In genomic region chr5:72203734-72204073, GRCm38 (mm10) we compare ENCODE assay signal across 8 mouse cellular contexts. TPM values are rescaled to one million over a fixed set of nuclear protein-coding genes. Genes with fewer than 3 reads are reported as not detected.
DNase-seq lines count a peak whose midpoint lies in the region; ATAC-seq and TF ChIP-seq lines count a peak whose summit lies in the region.

No protein-coding gene starts in this region.

- H3K9ac ChIP-seq in kidney, postnatal 0 days (ENCODE audit: low read depth, low read length): peak overlapping the region; percentile 66
- peak overlapping the region; percentile 67 for H3K9ac ChIP-seq in embryonic facial prominence, embryonic 13.5 days
- H3K9ac ChIP-seq in intestine, embryonic 14.5 days (ENCODE audit: low read length): peak overlapping the region; percentile 33

- H3ac ChIP-seq in myocyte (ENCODE audit: control insufficient read depth, insufficient read length): no peak overlapping the region

- WGBS in kidney, postnatal 0 days: 6% methylated on average over 10 of the region's 10 CpGs
- 6% methylated on average over 10 of the region's 10 CpGs for WGBS in embryonic facial prominence, embryonic 13.5 days
- 8% methylated on average over 10 of the region's 10 CpGs for WGBS in intestine, embryonic 14.5 days

- no peaks in the 10 kb centered on the region for H3K79me2 ChIP-seq in myocyte (ENCODE audit: control insufficient read depth, insufficient read depth)

- H3K27me3 ChIP-seq in kidney, postnatal 0 days (ENCODE audit: insufficient read depth, low read length): no peaks in the 10 kb centered on the region
- no peaks in the 10 kb centered on the region for H3K27me3 ChIP-seq in embryonic facial prominence, embryonic 13.5 days
- H3K27me3 ChIP-seq in intestine, embryonic 14.5 days (replicated peaks; ENCODE audit: control insufficient read depth, insufficient read depth, low read length): no peaks in the 10 kb centered on the region
- H3K27me3 ChIP-seq in myocyte (ENCODE audit: control insufficient read depth, insufficient read depth, insufficient read length): no peaks in the 10 kb centered on the region

- peak overlapping the region; percentile 74 for H3K4me3 ChIP-seq in kidney, postnatal 0 days (replicated peaks; ENCODE audit: low read depth, low read length)
- peak overlapping the region; percentile 55 for H3K4me3 ChIP-seq in embryonic facial prominence, embryonic 13.5 days
- H3K4me3 ChIP-seq in intestine, embryonic 14.5 days (ENCODE audit: low read depth, low read length): peak overlapping the region; percentile 47
- H3K4me3 ChIP-seq in myocyte: peak overlapping the region; percentile 60

- H3K27ac ChIP-seq in kidney, postnatal 0 days: peak overlapping the region; percentile 68
- H3K27ac ChIP-seq in embryonic facial prominence, embryonic 13.5 days: no peak overlapping the region
- H3K27ac ChIP-seq in intestine, embryonic 14.5 days (ENCODE audit: low read depth): no peak overlapping the region

- ATAC-seq in kidney, postnatal 0 days (replicated peaks; ENCODE audit: low FRiP score, low read depth): no peak
- ATAC-seq in embryonic facial prominence, embryonic 13.5 days (ENCODE audit: insufficient number of reproducible peaks, insufficient read depth, low FRiP score, low TSS enrichment, low read depth): no peak
- ATAC-seq in intestine, embryonic 14.5 days (replicated peaks; ENCODE audit: low FRiP score, low TSS enrichment, low read depth): no peak

- TF ChIP-seq POLR2A in myocyte (IDR thresholded peaks at IDR 0.05; ENCODE audit: insufficient read length, low read depth): no peak

- intact Hi-C loops in left cerebral cortex, postnatal 25 days (cut with DNase I): loop anchor here (5.0 kb wide), 1 partner anchor 354 kb away; the partner anchor contains the start of gene Nfxl1

- no peaks in the 10 kb centered on the region for H3K9me3 ChIP-seq in kidney, postnatal 0 days (replicated peaks; ENCODE audit: low read length)
- no peaks in the 10 kb centered on the region for H3K9me3 ChIP-seq in embryonic facial prominence, embryonic 13.5 days
- no peaks in the 10 kb centered on the region for H3K9me3 ChIP-seq in intestine, embryonic 14.5 days (ENCODE audit: control insufficient read depth, low read length)

- H3K4me2 ChIP-seq in kidney, postnatal 0 days (ENCODE audit: low read length): peak overlapping the region; percentile 93
- H3K4me2 ChIP-seq in embryonic facial prominence, embryonic 13.5 days: peak overlapping the region; percentile 71
- H3K4me2 ChIP-seq in intestine, embryonic 14.5 days (ENCODE audit: low read length): peak overlapping the region; percentile 78
- peak overlapping the region; percentile 94 for H3K4me2 ChIP-seq in myocyte (ENCODE audit: low read depth)

- H3K4me1 ChIP-seq in kidney, postnatal 0 days (replicated peaks; ENCODE audit: insufficient read depth, low read length): no peaks in the 10 kb centered on the region; the same call in 1 of the 2 replicates
- peaks cover 17% of the 10 kb centered on the region for H3K4me1 ChIP-seq in embryonic facial prominence, embryonic 13.5 days
- H3K4me1 ChIP-seq in intestine, embryonic 14.5 days (replicated peaks; ENCODE audit: control insufficient read depth, insufficient read depth, low read length): no peaks in the 10 kb centered on the region

- DNase-seq in kidney, postnatal 0 days (ENCODE audit: low spot score): peak; percentile 46
- DNase-seq in kidney, adult 9 months: no peak
- DNase-seq in intestine, embryonic 14.5 days (ENCODE audit: low spot score): no peak
- DNase-seq in adrenal gland, adult 18-20 months (ENCODE audit: low spot score in 2 of 2): no peak
- no peak for DNase-seq in cerebellum, postnatal 25 days
- DNase-seq in left cerebral cortex, postnatal 25 days (ENCODE audit: low spot score in 2 of 2): no peak

- no peaks in the 10 kb centered on the region for H3K36me3 ChIP-seq in kidney, postnatal 0 days (ENCODE audit: insufficient read depth, low read length)
- no peaks in the 10 kb centered on the region for H3K36me3 ChIP-seq in embryonic facial prominence, embryonic 13.5 days
- H3K36me3 ChIP-seq in intestine, embryonic 14.5 days (ENCODE audit: control insufficient read depth, insufficient read depth, low read length): no peaks in the 10 kb centered on the region
- no peaks in the 10 kb centered on the region for H3K36me3 ChIP-seq in myocyte (ENCODE audit: control insufficient read depth, insufficient read depth)

- TF ChIP-seq CTCF in kidney, postnatal 0 days (IDR thresholded peaks at IDR 0.05; ENCODE audit: low read depth): no peak

TF ChIP-seq in myocyte, 11 proteins besides CTCF, POLR2A, EP300 and RAD21:
- no peak for TF ChIP-seq E2F4 (IDR thresholded peaks at IDR 0.05; ENCODE audit: insufficient read depth)
- TF ChIP-seq POLR2AphosphoS2 (IDR thresholded peaks at IDR 0.05; ENCODE audit: insufficient read length, low read depth): no peak
- TF ChIP-seq REST (IDR thresholded peaks at IDR 0.05; ENCODE audit: insufficient read depth, insufficient read length): no peak
- TF ChIP-seq MAX (IDR thresholded peaks at IDR 0.05; ENCODE audit: low read depth): no peak

RNA-seq across cellular contexts. Expression of gene Commd8, which starts 35.7 kb away (rescaled TPM):
- polyA plus RNA-seq in kidney, postnatal 0 days (2015; fragmentation: Nextera tagmentation; extraction: Ambion mirVana): 162 and 163 TPM in 2 replicates
- polyA plus RNA-seq in embryonic facial prominence, embryonic 13.5 days (2015; fragmentation: Nextera tagmentation; extraction: Ambion mirVana): 151 and 158 TPM in 2 replicates
- 110 and 126 TPM in 2 replicates for polyA plus RNA-seq in intestine, embryonic 14.5 days (2014; fragmentation: Nextera tagmentation; extraction: Ambion mirVana)
- 19.8 TPM for polyA plus RNA-seq in myocyte (2012; fragmentation: generic; extraction: Trizol)
- total RNA-seq in adrenal gland, adult 18-20 months (2021): 10 to 100 TPM; 53.5 to 56.1 TPM
- 10 to 100 TPM; 83.1 to 91.6 TPM for total RNA-seq in left cerebral cortex, postnatal 25 days (2021)
